ENCODE assay signal across 22 mouse cellular contexts in the genomic region with DNA sequence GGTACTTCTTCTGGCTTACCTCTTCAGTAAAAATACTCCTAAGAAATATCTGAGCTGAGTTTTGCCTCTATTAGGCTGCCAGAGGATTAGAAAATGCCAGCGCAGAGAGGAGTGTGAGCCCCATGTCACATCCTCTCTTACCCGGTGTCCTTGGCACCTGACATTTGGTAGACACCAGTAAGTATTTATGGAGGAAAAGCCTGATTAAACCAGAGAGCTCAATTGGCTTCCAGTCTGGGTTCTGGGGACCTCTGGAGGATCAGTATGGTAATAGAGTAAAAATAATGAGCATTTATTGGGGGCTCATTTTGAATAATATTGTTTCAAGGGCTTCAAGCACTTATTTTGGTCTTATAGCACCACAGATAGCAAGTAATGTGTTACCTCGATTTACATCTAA. TPM values are rescaled to one million over a fixed set of nuclear protein-coding genes. Genes with fewer than 3 reads are reported as not detected.
DNase-seq lines count a peak whose midpoint lies in the region; ATAC-seq and TF ChIP-seq lines count a peak whose summit lies in the region.
"Had no signal": no experiment of that assay in that cellular context is flagged by ENCODE, and none has a peak within 500 bp of the region (broad histone marks: within the 10 kb centered on the region; RNA-seq: fewer than 3 reads in every experiment).

No protein-coding gene starts in this region.

- no peaks in the 10 kb centered on the region for H3K27me3 ChIP-seq in liver, postnatal 0 days (ENCODE audit: insufficient read depth, low read length)
- H3K27me3 ChIP-seq in liver, embryonic 11.5 days (replicated peaks; ENCODE audit: control insufficient read depth, insufficient read depth, low read length), result no peaks in the 10 kb centered on the region
- H3K27me3 ChIP-seq: embryonic facial prominence, embryonic 15.5 days; limb, embryonic 12.5 days; megakaryocyte, embryonic 14.5 days had no signal

- no peak overlapping the region for H3K4me2 ChIP-seq in liver, postnatal 0 days (ENCODE audit: low read depth, low read length)
- H3K4me2 ChIP-seq in liver, embryonic 11.5 days, result no peak overlapping the region
- H3K4me2 ChIP-seq: embryonic facial prominence, embryonic 15.5 days; limb, embryonic 12.5 days had no signal

- intact Hi-C loops in heart, postnatal 10 days (cut with DNase I), result loop anchor here (2.0 kb wide), 1 partner anchor 207 kb away; no protein-coding TSS in a partner anchor

- no peak for TF ChIP-seq POLR2A in cortical plate, adult 2 months (IDR thresholded peaks at IDR 0.05; ENCODE audit: extremely low read depth, insufficient read depth, low read length)

- no peak for TF ChIP-seq EP300 in liver, postnatal 0 days (IDR thresholded peaks at IDR 0.05; ENCODE audit: low read depth)

- WGBS in liver, postnatal 0 days (ENCODE audit: insufficient replicate concordance), result 70% methylated on average over 3 of the region's 3 CpGs
- WGBS in liver, embryonic 11.5 days, result 75% methylated on average over 3 of the region's 3 CpGs

- no peaks in the 10 kb centered on the region for H3K4me1 ChIP-seq in liver, postnatal 0 days (ENCODE audit: insufficient read depth)
- H3K4me1 ChIP-seq in liver, embryonic 11.5 days (replicated peaks; ENCODE audit: control insufficient read depth, insufficient read depth, low read length), result no peaks in the 10 kb centered on the region
- no peaks in the 10 kb centered on the region; the same call in 1 of the 2 replicates for H3K4me1 ChIP-seq in cortical plate, adult 2 months (ENCODE audit: control insufficient read depth, insufficient read depth, low read length)
- H3K4me1 ChIP-seq: embryonic facial prominence, embryonic 15.5 days; limb, embryonic 12.5 days; megakaryocyte, embryonic 14.5 days had no signal

- no peak overlapping the region for H3K27ac ChIP-seq in liver, postnatal 0 days (ENCODE audit: low read depth)
- no peak overlapping the region for H3K27ac ChIP-seq in liver, embryonic 11.5 days (ENCODE audit: low read depth, low read length)
- H3K27ac ChIP-seq in cortical plate, adult 2 months (ENCODE audit: insufficient read depth, low read length), result no peak overlapping the region
- H3K27ac ChIP-seq: embryonic facial prominence, embryonic 15.5 days; limb, embryonic 12.5 days; liver, embryonic 14.5 days had no signal

- H3K9ac ChIP-seq in liver, postnatal 0 days (replicated peaks), result no peak overlapping the region
- no peak overlapping the region for H3K9ac ChIP-seq in liver, embryonic 11.5 days (ENCODE audit: low read depth, low read length)
- H3K9ac ChIP-seq: embryonic facial prominence, embryonic 15.5 days; limb, embryonic 12.5 days; liver, embryonic 14.5 days had no signal

- no peaks in the 10 kb centered on the region for H3K36me3 ChIP-seq in liver, postnatal 0 days (replicated peaks; ENCODE audit: insufficient read depth, low read length)
- no peaks in the 10 kb centered on the region for H3K36me3 ChIP-seq in liver, embryonic 11.5 days (ENCODE audit: control insufficient read depth, insufficient read depth, low read length)
- H3K36me3 ChIP-seq: embryonic facial prominence, embryonic 15.5 days; limb, embryonic 12.5 days had no signal

- peak; percentile 23 to 26 for DNase-seq in cerebellum, postnatal 14 days
- no peak for DNase-seq in cerebellum, adult 18-20 months
- peak; percentile 17 to 19 for DNase-seq in heart, postnatal 10 days
- DNase-seq in heart, adult 8-10 months (ENCODE audit: low spot score), result no peak
- DNase-seq in liver, postnatal 0 days, result no peak
- no peak for DNase-seq in liver, embryonic 11.5 days (ENCODE audit: low spot score)
- no peak for DNase-seq in ovary, postnatal 36 days (ENCODE audit: low spot score)
- DNase-seq: B cell, adult 2 months; cerebellum, adult 9-10 months; embryo, embryonic 11 days; lung, postnatal 14 days; right cerebral cortex, adult 18-20 months; thymus, adult 2 months had no signal

- TF ChIP-seq CTCF in liver, postnatal 0 days (IDR thresholded peaks at IDR 0.05; ENCODE audit: low read depth), result peak; percentile 20; the same call in 1 of the 2 replicates
- peak; percentile 14; the same call in 1 of the 2 replicates for TF ChIP-seq CTCF in cortical plate, adult 2 months (IDR thresholded peaks at IDR 0.05; ENCODE audit: extremely low read depth, insufficient read depth, low read length)

- H3K4me3 ChIP-seq in liver, postnatal 0 days (ENCODE audit: low read depth, low read length), result no peak overlapping the region
- H3K4me3 ChIP-seq in liver, embryonic 11.5 days (ENCODE audit: low read depth, low read length), result no peak overlapping the region
- no peak overlapping the region for H3K4me3 ChIP-seq in cortical plate, adult 2 months (ENCODE audit: insufficient read depth, low read length)
- H3K4me3 ChIP-seq: embryonic facial prominence, embryonic 15.5 days; limb, embryonic 12.5 days; megakaryocyte, embryonic 14.5 days had no signal

- no peaks in the 10 kb centered on the region for H3K9me3 ChIP-seq in liver, postnatal 0 days (ENCODE audit: low read length)
- no peaks in the 10 kb centered on the region for H3K9me3 ChIP-seq in liver, embryonic 11.5 days (ENCODE audit: control insufficient read depth, low read length)
- H3K9me3 ChIP-seq: embryonic facial prominence, embryonic 15.5 days; limb, embryonic 12.5 days; megakaryocyte, embryonic 14.5 days had no signal

- no peak for ATAC-seq in liver, postnatal 0 days
- ATAC-seq in liver, embryonic 11.5 days (replicated peaks; ENCODE audit: low FRiP score), result no peak
- ATAC-seq: midbrain, embryonic 16.5 days had no signal

RNA-seq across cellular contexts. Expression of a gene that starts 39.6 kb away (rescaled TPM):
- under 1 TPM in 1 of 2 experiments, not detected in 1; 0.12 TPM for total RNA-seq in heart, postnatal 10 days (2021)
- total RNA-seq in heart, adult 8-10 months (2022), result under 1 TPM in 1 of 4 experiments, not detected in 3; 0.14 TPM
- polyA plus RNA-seq in liver, postnatal 0 days (2015; fragmentation: Nextera tagmentation; extraction: Ambion mirVana), result not detected in 2 replicates
- not detected in 2 replicates for polyA plus RNA-seq in liver, embryonic 11.5 days (2014; fragmentation: Nextera tagmentation; extraction: Ambion mirVana)
- polyA plus RNA-seq in cortical plate, adult 2 months (2012; rRNA removed), result 0.25 and 0.29 TPM in 2 replicates
- total RNA-seq: hematopoietic stem cell, adult 5-6 weeks had no signal
- polyA plus RNA-seq: kidney, embryonic 14.5 days; limb, embryonic 12.5 days; liver, embryonic 14.5 days; small intestine, adult 2 months had no signal

RNA-seq across cellular contexts. Expression of a gene that starts 46.7 kb away (rescaled TPM):
- total RNA-seq in heart, postnatal 10 days (2021), result 10 to 100 TPM; 14.9 to 17.2 TPM
- total RNA-seq in heart, adult 8-10 months (2022), result 10 to 100 TPM; 23.0 to 29.5 (median 27.1) TPM
- polyA plus RNA-seq in liver, postnatal 0 days (2015; fragmentation: Nextera tagmentation; extraction: Ambion mirVana), result 3.7 and 4.2 TPM in 2 replicates
- 5.7 and 7.7 TPM in 2 replicates for polyA plus RNA-seq in liver, embryonic 11.5 days (2014; fragmentation: Nextera tagmentation; extraction: Ambion mirVana)
- 12.3 and 13.4 TPM in 2 replicates for polyA plus RNA-seq in cortical plate, adult 2 months (2012; rRNA removed)

Comparison
In these comparisons a context has a peak if more than half of its experiments do, and no peak if none do; other contexts are left out.
1. DNase-seq: peak in cerebellum, postnatal 14 days (2 of 2) and heart, postnatal 10 days (2 of 2); none in cerebellum, adult 18-20 months (0 of 2), heart, adult 8-10 months (single experiment), liver, postnatal 0 days (single experiment), liver, embryonic 11.5 days (single experiment) and ovary, postnatal 36 days (single experiment).